Mouse (Mus musculus) liver, embryonic 14.5 days (tissue): ENCODE measurements around the gene Pmfbp1. TPM values are rescaled to one million over a fixed set of nuclear protein-coding genes. Genes with fewer than 3 reads are reported as not detected.

Experiments
- ATAC-seq: fragments of 200-750 bp; cut with Nextera tagmentation; 2 replicates; pipeline ENCODE4 v1.8.0; 2017; ENCODE audit warnings: moderate number of reproducible peaks, mild to moderate bottlenecking, moderate library complexity; ENCODE audit not compliant: insufficient read depth
- DNase-seq, 3 experiments: peaks; one replicate each; pipeline ENCODE4 v3.0.0-alpha.2; 2012 to 2013; ENCODE audit warnings: low read depth in 3 of 3, low spot score in 3 of 3
- H3K27ac ChIP-seq: fragments of 300-500 bp; sonication (generic); 2 replicates; pipeline ENCODE4 v1.5.1; 2014; ENCODE audit warnings: moderate library complexity, mild to moderate bottlenecking, control low read depth, inconsistent platforms
- H3K27me3 ChIP-seq: fragments of 300-500 bp; sonication (generic); 2 replicates; pipeline ENCODE4 v1.6.1; 2014; ENCODE audit warnings: mild to moderate bottlenecking, low read length, moderate library complexity; ENCODE audit not compliant: control insufficient read depth, insufficient read depth
- H3K36me3 ChIP-seq: fragments of 300-500 bp; sonication (generic); replicated peaks from 2 replicates; pipeline ENCODE4 v1.6.1; 2014; ENCODE audit warnings: low read depth; ENCODE audit not compliant: control insufficient read depth, insufficient read depth
- H3K4me1 ChIP-seq, 2 experiments: fragments of 200-500 bp in 1 of 2; fragments of 300-500 bp in 1 of 2; sonication (generic) in 1 of 2; replicated peaks; 2 replicates each; pipeline ENCODE4 v1.6.1; 2012 to 2014; ENCODE audit warnings: antibody characterized with exemption in 1 of 2, inconsistent platforms in 1 of 2, low read length in 1 of 2; ENCODE audit not compliant: control insufficient read depth in 2 of 2, insufficient read depth in 2 of 2
- H3K4me2 ChIP-seq: fragments of 300-500 bp; sonication (generic); 2 replicates; pipeline ENCODE4 v1.6.1; 2014; ENCODE audit warnings: low read depth, mild to moderate bottlenecking, control low read depth, moderate library complexity
- H3K4me3 ChIP-seq, 2 experiments: fragments of 200-500 bp in 1 of 2; fragments of 300-500 bp in 1 of 2; sonication (generic) in 1 of 2; 2 replicates each; pipeline ENCODE4 v1.5.1; 2012 to 2014; ENCODE audit warnings: low read depth in 2 of 2, low read length in 2 of 2, mild to moderate bottlenecking in 2 of 2, control low read depth in 1 of 2, inconsistent platforms in 1 of 2, moderate library complexity in 1 of 2; ENCODE audit not compliant: insufficient read depth in 1 of 2
- H3K9ac ChIP-seq: fragments of 300-500 bp; sonication (generic); replicated peaks from 2 replicates; pipeline ENCODE4 v1.6.1; 2014; ENCODE audit warnings: mild to moderate bottlenecking, control low read depth, moderate library complexity
- H3K9me3 ChIP-seq: fragments of 300-500 bp; sonication (generic); 2 replicates; pipeline ENCODE4 v1.6.1; 2016; ENCODE audit warnings: low read length, mixed read lengths; ENCODE audit not compliant: control insufficient read depth
- CTCF ChIP-seq: IDR thresholded peaks from 2 replicates; pipeline ENCODE4 v1.5.1; 2016; ENCODE audit warnings: antibody characterized with exemption, low read depth, control low read depth
- EP300 ChIP-seq: IDR thresholded peaks from 2 replicates; pipeline ENCODE4 v1.6.1; 2016; ENCODE audit warnings: antibody characterized with exemption, low read depth
- WGBS: fragments of 180-500 bp; shearing (Covaris S2); extraction: QIAGEN DNeasy Blood & Tissue Kit; methylation state at CpG from one replicate; pipeline ENCODE4 v1.1.7; 2014; ENCODE audit not compliant: insufficient replicate concordance; 5-methylcytosine and 5-hydroxymethylcytosine counted together
- polyA plus RNA-seq, 2 experiments: library from polyadenylated mRNA; depleted of rRNA in 1 of 2; stranded (reverse) in 1 of 2; unstranded in 1 of 2; fragments of >200 nt; fragmentation: Nextera tagmentation in 1 of 2; extraction: Ambion mirVana in 1 of 2; gene quantifications; 2 replicates each; pipeline versions ENCODE4 v1.2.1 to v1.2.3; 2012 to 2014

Pmfbp1 gene
- polyA plus RNA-seq, 2 experiments = not detected

GRCm38 (mm10) chr8:109565498-109566333 lies 71.9 kb downstream of the Pmfbp1 start, which contains the start of the genes Dhx38 and Txnl4b:
Gene Dhx38, minus strand, starts transcription at chr8:109565861.
Gene Txnl4b, plus strand, starts transcription at chr8:109565892.
- peak within 1 kb of the TSS; percentile 96 to 98 for H3K4me3 ChIP-seq
- DNase-seq = peak; percentile 99
- peak; percentile 99 for ATAC-seq
- H3K27ac ChIP-seq = peak within 1 kb of the TSS; percentile 93
- peaks cover 16% of the 10 kb centered on the region for H3K36me3 ChIP-seq
- H3K9ac ChIP-seq = peak within 1 kb of the TSS; percentile 99
- peak; percentile 50 for TF ChIP-seq EP300
- no peak for TF ChIP-seq CTCF
- peaks cover 16 to 17% of the 10 kb centered on the region in 2 experiments for H3K4me1 ChIP-seq
- WGBS = under 1% methylated on average over 52 of the region's 52 CpGs
- H3K4me2 ChIP-seq = peak within 1 kb of the TSS; percentile 95
- H3K9me3 ChIP-seq = no peaks in the 10 kb centered on the region
- no peaks in the 10 kb centered on the region for H3K27me3 ChIP-seq

GRCm38 (mm10) chr8:109571139-109571538 lies 77.3 kb downstream of the Pmfbp1 start:
- ATAC-seq = no peak
- no peak overlapping the region for H3K9ac ChIP-seq
- H3K27me3 ChIP-seq = no peaks in the 10 kb centered on the region
- H3K27ac ChIP-seq = no peak overlapping the region
- H3K4me1 ChIP-seq = peaks cover 7 to 9% of the 10 kb centered on the region in 2 experiments
- no peak overlapping the region for H3K4me2 ChIP-seq
- no peak overlapping the region for H3K4me3 ChIP-seq
- no peak for TF ChIP-seq EP300
- DNase-seq = no peak
- 77% methylated on average over 12 of the region's 12 CpGs for WGBS
- no peaks in the 10 kb centered on the region for H3K9me3 ChIP-seq
- no peaks in the 10 kb centered on the region for H3K36me3 ChIP-seq

GRCm38 (mm10) chr8:109576311-109576710 lies 82.5 kb downstream of the Pmfbp1 start:
- 60% methylated on average over 4 of the region's 4 CpGs for WGBS
- no peaks in the 10 kb centered on the region for H3K9me3 ChIP-seq
- H3K27me3 ChIP-seq = no peaks in the 10 kb centered on the region
- no peak overlapping the region for H3K9ac ChIP-seq
- DNase-seq (no peak), ATAC-seq (no peak)
- H3K4me3 ChIP-seq = no peak overlapping the region
- no peak overlapping the region for H3K27ac ChIP-seq
- TF ChIP-seq CTCF = no peak
- TF ChIP-seq EP300 = no peak
- H3K4me1 ChIP-seq = no peaks in the 10 kb centered on the region; a peak in 1 of 4 replicates
- H3K4me2 ChIP-seq = no peak overlapping the region
- H3K36me3 ChIP-seq = no peaks in the 10 kb centered on the region

GRCm38 (mm10) chr8:109578900-109579301 lies 85.1 kb downstream of the Pmfbp1 start, which contains the start of gene Hp:
Gene Hp, minus strand, starts transcription at chr8:109579172.
- ATAC-seq = no peak
- no peak within 1 kb of the TSS for H3K9ac ChIP-seq
- no peak within 1 kb of the TSS for H3K4me2 ChIP-seq
- no peaks in the 10 kb centered on the region; a peak in 1 of 4 replicates for H3K4me1 ChIP-seq
- no peak within 1 kb of the TSS for H3K27ac ChIP-seq
- TF ChIP-seq EP300 = no peak
- no peak for TF ChIP-seq CTCF
- no peaks in the 10 kb centered on the region for H3K36me3 ChIP-seq
- no peaks in the 10 kb centered on the region for H3K27me3 ChIP-seq
- DNase-seq = peak in 1 of 3 experiments; percentile 28
- 38% methylated on average over 8 of the region's 8 CpGs for WGBS
- H3K4me3 ChIP-seq = no peak within 1 kb of the TSS; a peak in 1 of 4 replicates
- no peaks in the 10 kb centered on the region for H3K9me3 ChIP-seq

- Histone ChIP-seq H3K27ac (no peak overlapping the region), H3K4me1 (peaks cover 0 to 4% of the 10 kb centered on the region in 2 experiments; a peak in 2 of 4 replicates), H3K9me3 (no peaks in the 10 kb centered on the region), H3K36me3 (no peaks in the 10 kb centered on the region), H3K4me3 (no peak overlapping the region), H3K4me2 (no peak overlapping the region), H3K27me3 (no peaks in the 10 kb centered on the region), H3K9ac (no peak overlapping the region)
- TF ChIP-seq EP300 (no peak), CTCF (no peak)
- 62% methylated on average over 4 of the region's 4 CpGs for WGBS
- ATAC-seq (no peak), DNase-seq (no peak)
Observed at GRCm38 (mm10) chr8:109584293-109584692, 90.5 kb downstream of the Pmfbp1 start.
